Mouse (Mus musculus): Measurements from ENCODE around the gene Arpc1a. TPM values are rescaled to one million over a fixed set of nuclear protein-coding genes. Genes with fewer than 3 reads are reported as not detected.
"Not testable (repeated sequence)": the region's sequence is repeated elsewhere in the genome, so short reads cannot be mapped to it uniquely, and the experiment has no call there.

Arpc1a gene
- total RNA-seq, 4 experiments from 2014 or later: 59.9 to 67.2 (median 63.8) TPM

DNA sequence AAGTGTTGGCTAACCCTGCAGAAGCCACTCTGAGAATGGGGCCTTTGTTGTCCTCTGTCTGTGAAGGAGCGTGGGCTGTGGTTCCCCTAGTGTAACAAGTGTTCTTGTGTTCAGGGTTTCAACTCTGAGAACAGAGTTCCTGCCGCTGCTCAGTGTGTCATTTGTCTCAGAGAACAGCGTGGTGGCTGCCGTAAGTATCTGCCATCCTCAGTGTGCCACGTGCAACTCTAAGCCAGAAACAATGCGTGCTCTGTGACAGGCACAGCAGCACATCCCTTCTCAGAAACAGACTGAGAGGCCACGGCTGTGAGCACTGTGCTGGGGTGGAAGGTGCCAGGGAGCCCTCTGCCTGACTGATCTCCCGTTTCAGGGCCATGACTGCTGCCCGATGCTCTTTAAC, 20.7 kb downstream of the Arpc1a start:
- no peak for DNase-seq (ENCODE audit: low spot score)

- no peak for DNase-seq (ENCODE audit: low spot score)
Observed at GRCm38 (mm10) chr5:145105694-145106275, 22.2 kb downstream of the Arpc1a start.

- DNase-seq (ENCODE audit: low spot score): no peak
Observed at GRCm38 (mm10) chr5:145110401-145110800, 26.8 kb downstream of the Arpc1a start.

GRCm38 (mm10) chr5:145112566-145112965, 28.9 kb downstream of the Arpc1a start:
- DNase-seq (ENCODE audit: low spot score): no peak

DNA sequence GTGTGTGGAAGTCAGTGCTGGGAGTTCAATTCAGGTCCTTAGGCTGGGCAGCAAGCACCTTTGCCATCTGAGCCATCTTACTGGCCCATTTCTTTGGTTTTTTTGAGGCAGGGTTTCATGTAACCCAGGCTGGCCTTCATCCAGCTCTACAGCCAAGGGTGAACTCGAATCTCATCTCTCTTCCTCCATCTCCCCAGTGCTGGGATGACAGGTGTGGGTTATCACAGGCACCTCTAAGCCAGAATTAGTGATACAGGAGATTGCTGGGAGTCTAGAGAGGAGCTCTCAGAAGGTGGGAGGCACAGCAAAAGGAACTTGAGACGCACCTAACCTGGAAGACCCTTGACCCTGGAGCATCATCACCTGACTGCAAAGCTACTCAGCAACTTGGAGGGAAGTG, 29.8 kb downstream of the Arpc1a start:
- no peak for DNase-seq (ENCODE audit: low spot score)

GRCm38 (mm10) chr5:145114071-145114605, 30.5 kb downstream of the Arpc1a start, which contains the start of gene Arpc1b:
TSS of gene Arpc1b (plus strand) at chr5:145114215.
- peak; percentile 60 for DNase-seq (ENCODE audit: low spot score)

DNA sequence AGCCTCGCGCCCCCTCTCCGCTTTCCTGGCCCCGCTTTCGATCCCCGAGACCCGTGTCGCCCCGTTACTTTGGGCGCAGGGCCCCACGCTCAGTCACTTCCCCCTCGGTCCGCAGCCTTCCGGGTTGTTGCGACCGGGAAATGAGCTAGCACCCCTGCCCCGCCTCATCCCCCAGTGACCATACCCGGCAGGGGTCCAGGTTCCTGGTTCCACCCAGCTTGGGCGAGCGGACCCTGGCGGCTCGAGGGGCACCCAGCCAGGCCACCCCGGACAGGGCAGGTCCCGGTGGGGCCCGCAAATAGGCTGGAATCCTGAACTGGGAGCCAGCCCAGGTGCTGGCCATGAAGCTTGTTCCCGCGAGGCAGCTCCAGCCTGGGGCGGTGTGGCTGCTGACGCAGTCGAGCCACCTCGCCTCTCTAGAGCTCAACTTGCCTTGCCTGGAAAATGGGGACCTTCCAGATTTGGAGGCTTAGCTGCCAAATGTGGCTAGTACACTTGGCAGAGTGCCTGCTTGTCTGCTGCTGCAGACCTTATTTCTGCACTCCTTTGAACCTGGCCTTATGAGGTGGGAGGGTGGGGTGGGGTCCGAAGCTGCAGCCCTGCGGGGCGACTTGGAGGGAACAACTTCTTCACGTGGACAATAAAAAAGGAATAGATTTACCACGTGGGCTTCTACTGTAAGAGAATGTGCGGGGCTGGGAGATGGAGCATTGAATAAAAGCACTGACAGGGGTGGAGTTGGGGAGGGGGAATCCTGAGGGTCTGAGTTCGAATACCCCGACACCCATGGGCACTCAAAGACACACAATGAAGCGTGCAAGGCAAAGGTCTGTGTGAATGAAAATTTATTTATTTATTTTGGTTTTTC, 31.2 kb downstream of the Arpc1a start:
- peak; percentile 75 for DNase-seq (ENCODE audit: low spot score)

DNA sequence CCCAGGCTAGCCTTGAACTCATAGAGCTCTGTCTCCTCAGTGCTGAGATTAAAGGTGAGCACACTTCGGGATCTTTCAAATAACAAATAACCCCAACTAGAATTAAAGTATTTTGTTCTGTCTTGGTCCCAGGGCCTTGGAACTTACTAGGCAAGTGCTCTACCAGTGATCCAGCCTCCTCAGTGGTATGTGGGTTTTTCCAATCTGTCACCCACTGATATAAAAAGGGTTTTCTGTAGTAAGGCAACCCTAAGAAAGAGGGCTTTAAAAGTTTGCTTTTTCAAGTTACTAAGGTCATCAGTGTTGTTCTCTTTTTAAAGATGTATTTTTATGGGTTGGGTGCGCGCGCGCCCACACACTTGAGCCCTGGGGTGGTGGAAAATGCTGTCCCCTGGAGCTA, 32.1 kb downstream of the Arpc1a start:
- no peak for DNase-seq (ENCODE audit: low spot score)

DNA sequence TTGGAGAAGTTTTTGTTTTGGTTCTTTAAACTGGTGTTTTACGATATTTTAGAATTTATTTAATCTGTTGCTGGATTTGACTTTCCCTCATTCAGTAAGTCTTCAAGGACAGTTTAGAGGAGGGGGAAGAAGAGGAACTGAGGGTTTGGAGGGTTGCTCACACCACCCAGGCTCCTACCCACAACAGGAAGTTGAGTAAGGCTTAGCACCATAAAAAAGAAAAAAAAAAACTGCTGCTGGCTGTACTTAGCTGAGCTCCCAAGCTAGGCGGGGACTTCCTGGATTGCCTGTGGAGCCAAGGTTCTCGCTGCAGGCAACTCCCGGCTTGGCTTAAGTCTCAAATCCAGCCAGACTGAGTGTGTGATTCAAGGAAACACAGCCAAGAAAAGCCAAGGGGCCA, 32.7 kb downstream of the Arpc1a start:
- peak; percentile 83 for DNase-seq (ENCODE audit: low spot score)

GRCm38 (mm10) chr5:145116916-145117315, 33.3 kb downstream of the Arpc1a start:
- peak; percentile 77 for DNase-seq (ENCODE audit: low spot score)

DNA sequence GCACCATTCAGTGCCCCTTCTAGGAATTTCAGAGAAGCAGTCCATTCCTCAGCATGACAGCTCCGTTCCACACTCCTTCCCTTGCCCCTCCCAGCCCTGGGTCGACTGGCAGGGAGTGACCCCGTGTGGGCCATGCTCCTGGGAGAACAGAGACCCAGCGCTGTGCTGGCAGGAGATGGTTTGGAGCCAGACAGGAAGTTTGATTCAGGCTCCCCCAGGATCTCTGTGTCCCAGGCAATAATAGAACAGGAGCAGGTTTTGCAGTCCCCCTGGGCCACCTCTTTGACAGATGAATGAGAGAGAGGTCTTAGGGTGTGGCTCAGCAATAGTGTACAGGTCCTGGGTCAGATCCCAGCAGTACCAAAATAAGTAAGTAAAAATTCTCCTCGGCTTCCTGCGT, 34.4 kb downstream of the Arpc1a start:
- no peak for DNase-seq (ENCODE audit: low spot score)

- DNase-seq (ENCODE audit: low spot score): no peak
Observed at GRCm38 (mm10) chr5:145118461-145118860, 34.8 kb downstream of the Arpc1a start.

- no peak for DNase-seq (ENCODE audit: low spot score)
Observed at GRCm38 (mm10) chr5:145119385-145119784, 35.8 kb downstream of the Arpc1a start.

- no peak for DNase-seq (ENCODE audit: low spot score)
Observed at GRCm38 (mm10) chr5:145120921-145121320, 37.3 kb downstream of the Arpc1a start.

- no peak for DNase-seq (ENCODE audit: low spot score)
Observed at GRCm38 (mm10) chr5:145123396-145123795, 39.8 kb downstream of the Arpc1a start.

DNA sequence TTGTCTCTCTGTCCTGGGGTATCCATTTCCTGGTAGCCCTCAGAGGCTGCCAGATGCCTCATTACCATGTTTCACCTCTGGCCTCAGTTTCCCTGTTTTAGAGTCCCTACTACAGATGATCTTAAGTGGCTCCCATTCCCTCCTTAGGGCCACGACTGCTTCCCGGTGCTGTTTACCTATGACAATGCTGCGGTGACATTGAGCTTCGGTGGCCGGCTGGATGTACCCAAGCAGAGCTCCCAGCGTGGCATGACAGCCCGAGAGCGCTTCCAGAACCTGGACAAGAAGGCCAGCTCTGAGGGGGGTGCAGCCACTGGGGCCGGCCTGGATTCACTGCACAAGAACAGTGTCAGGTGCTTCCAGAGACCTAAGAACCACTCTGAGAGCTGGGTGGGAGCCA, 43.0 kb downstream of the Arpc1a start:
- DNase-seq (ENCODE audit: low spot score): no peak

DNA sequence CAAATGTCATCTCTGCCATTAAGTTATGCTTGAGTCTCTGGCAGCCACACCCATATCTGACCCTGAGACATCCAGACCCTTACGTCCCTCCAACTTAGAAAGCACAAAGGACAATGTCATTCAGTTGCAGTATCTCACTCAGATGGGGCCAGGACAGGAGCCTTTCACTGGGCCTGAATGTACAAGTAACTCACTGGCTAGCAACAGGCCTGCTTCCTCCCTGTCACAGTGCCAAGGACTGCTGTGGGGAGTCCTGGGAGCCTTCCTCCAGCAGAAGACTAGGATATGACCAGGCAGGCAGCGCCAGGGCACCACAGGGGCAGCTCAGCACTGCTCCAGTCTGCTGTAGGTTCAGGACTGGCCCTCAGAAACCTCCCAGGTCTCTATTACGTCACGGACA, 45.5 kb downstream of the Arpc1a start:
- DNase-seq (ENCODE audit: low spot score): peak; percentile 41

- not testable (repeated sequence) for DNase-seq (ENCODE audit: low spot score)
Observed at GRCm38 (mm10) chr5:145129773-145130172, 46.1 kb downstream of the Arpc1a start.

DNA sequence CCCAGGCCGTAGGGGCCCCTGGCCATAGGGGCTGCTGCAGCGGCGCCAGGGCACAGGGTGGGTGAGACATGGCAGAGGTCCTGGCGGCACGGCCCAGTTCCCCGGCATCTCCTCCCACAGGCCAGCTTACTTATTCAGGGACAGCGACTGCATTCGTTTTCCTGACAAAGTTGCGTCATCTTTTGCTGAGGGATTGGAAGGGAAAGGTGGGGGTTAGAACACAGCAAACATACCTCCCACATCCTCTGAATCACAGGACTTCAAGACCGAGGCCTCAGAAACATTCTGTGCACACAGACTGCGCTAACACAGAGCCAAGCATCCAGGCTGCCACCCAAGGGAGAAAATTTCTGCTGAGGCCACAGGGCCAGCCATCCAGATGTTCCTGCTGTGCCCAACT, 46.6 kb downstream of the Arpc1a start:
- no peak for DNase-seq (ENCODE audit: low spot score)

DNA sequence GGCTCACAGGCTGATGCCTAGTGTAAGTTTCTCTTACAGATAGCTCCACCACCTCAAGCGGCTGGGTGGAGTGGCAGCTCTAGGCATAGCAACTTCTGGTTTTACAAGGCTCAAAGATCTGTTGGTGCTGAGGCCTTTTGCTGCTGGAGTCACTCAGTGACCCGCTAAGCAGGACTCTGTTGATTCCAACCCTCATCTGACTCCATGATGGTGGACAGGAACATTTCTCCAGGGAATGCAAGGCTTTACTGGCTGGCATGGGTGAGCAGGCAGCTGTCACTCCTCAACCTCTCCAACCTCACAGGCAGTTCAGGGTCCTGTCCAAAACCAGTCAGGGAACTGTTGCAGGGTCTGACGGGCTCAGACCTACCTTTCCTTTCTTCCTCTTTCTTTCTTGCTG, 47.4 kb downstream of the Arpc1a start:
- no peak for DNase-seq (ENCODE audit: low spot score)

GRCm38 (mm10) chr5:145133275-145133674, 49.6 kb downstream of the Arpc1a start:
- not testable (repeated sequence) for DNase-seq (ENCODE audit: low spot score)

GRCm38 (mm10) chr5:145138836-145139235, 55.2 kb downstream of the Arpc1a start:
- DNase-seq (ENCODE audit: low spot score): no peak
